Mouse (Mus musculus): ENCODE measurements around the gene Dock1. TPM values are rescaled to one million over a fixed set of nuclear protein-coding genes. Genes with fewer than 3 reads are reported as not detected.

Gene Dock1
- total RNA-seq, 1 experiment, result 24.3 TPM

DNA sequence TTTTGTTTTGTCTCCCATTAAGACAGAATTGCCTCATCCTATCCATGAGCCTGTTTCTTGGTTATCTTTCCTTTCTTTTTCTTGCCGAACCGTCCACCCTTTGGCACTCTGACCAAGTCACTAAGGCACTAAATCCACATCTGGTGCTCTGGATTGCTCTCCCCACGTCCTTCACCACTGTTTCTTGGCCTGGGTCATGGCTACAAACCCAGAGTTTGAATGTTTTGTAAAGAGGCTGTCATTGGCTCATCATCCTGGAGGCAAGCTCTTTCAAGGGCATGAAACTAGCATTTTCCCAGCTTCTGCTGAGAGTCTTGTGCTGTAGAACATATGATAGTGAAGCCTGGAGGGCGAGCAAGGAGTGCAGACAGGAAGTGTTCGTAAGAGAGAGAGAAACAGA lies 416.1 kb downstream of the Dock1 start:
- TF ChIP-seq ZC3H11A (IDR thresholded peaks at IDR 0.05; ENCODE audit: borderline replicate concordance, low read depth, low read length) (no peak), ZNF384 (IDR thresholded peaks at IDR 0.05; ENCODE audit: low read depth, low read length) (no peak), CHD2 (IDR thresholded peaks at IDR 0.05; ENCODE audit: low read depth, low read length) (no peak), MAFK (IDR thresholded peaks at IDR 0.05; ENCODE audit: insufficient read depth, low read depth, low read length) (no peak), HCFC1 (IDR thresholded peaks at IDR 0.05; ENCODE audit: borderline replicate concordance, insufficient read depth, low read length) (no peak)
- DNase-seq (ENCODE audit: low read depth, low spot score), result no peak
- H3K4me3 ChIP-seq (ENCODE audit: insufficient read depth in 1 of 2, low read depth in 1 of 2, low read length in 2 of 2, poor library complexity in 1 of 2, severe bottlenecking in 1 of 2), result no peak overlapping the region
- no peaks in the 10 kb centered on the region for H3K4me1 ChIP-seq (ENCODE audit: control insufficient read depth in 2 of 2, insufficient read depth in 2 of 2, low read length in 2 of 2, poor library complexity in 1 of 2)
- no peaks in the 10 kb centered on the region for H3K36me3 ChIP-seq (ENCODE audit: control insufficient read depth, insufficient read depth, low read length, poor library complexity, severe bottlenecking)
- H3K9me3 ChIP-seq (ENCODE audit: control insufficient read depth, insufficient read depth, low read depth, low read length), result no peaks in the 10 kb centered on the region
- in situ Hi-C loops (cut with MboI; ENCODE audit: low sequenced_read_pairs in 2 of 2, unreplicated experiment in 2 of 2), result no loop called here
- no peak overlapping the region for H3K9ac ChIP-seq (ENCODE audit: insufficient read depth, low read depth, low read length, poor library complexity, severe bottlenecking)
- no peak overlapping the region for H3K27ac ChIP-seq (ENCODE audit: insufficient read depth, low read depth, low read length, poor library complexity, severe bottlenecking)

- Histone ChIP-seq H3K9me3 (ENCODE audit: control insufficient read depth, insufficient read depth, low read depth, low read length) (no peaks in the 10 kb centered on the region), H3K36me3 (ENCODE audit: control insufficient read depth, insufficient read depth, low read length, poor library complexity, severe bottlenecking) (0 out of 2 replicates have a peak, but pooled peaks cover 2% of the 10 kb centered on the region), H3K4me1 (ENCODE audit: control insufficient read depth in 2 of 2, insufficient read depth in 2 of 2, low read length in 2 of 2, poor library complexity in 1 of 2) (no peaks in the 10 kb centered on the region), H3K4me3 (ENCODE audit: insufficient read depth in 1 of 2, low read depth in 1 of 2, low read length in 2 of 2, poor library complexity in 1 of 2, severe bottlenecking in 1 of 2) (no peak overlapping the region), H3K9ac (ENCODE audit: insufficient read depth, low read depth, low read length, poor library complexity, severe bottlenecking) (no peak overlapping the region), H3K27ac (ENCODE audit: insufficient read depth, low read depth, low read length, poor library complexity, severe bottlenecking) (no peak overlapping the region)
- DNase-seq (ENCODE audit: low read depth, low spot score), result no peak
- in situ Hi-C loops (cut with MboI; ENCODE audit: low sequenced_read_pairs in 2 of 2, unreplicated experiment in 2 of 2), result no loop called here
- TF ChIP-seq CHD2 (IDR thresholded peaks at IDR 0.05; ENCODE audit: low read depth, low read length) (no peak), ZC3H11A (IDR thresholded peaks at IDR 0.05; ENCODE audit: borderline replicate concordance, low read depth, low read length) (no peak), ZNF384 (IDR thresholded peaks at IDR 0.05; ENCODE audit: low read depth, low read length) (no peak), MAFK (IDR thresholded peaks at IDR 0.05; ENCODE audit: insufficient read depth, low read depth, low read length) (no peak), HCFC1 (IDR thresholded peaks at IDR 0.05; ENCODE audit: borderline replicate concordance, insufficient read depth, low read length) (no peak)
These were observed 419.2 kb downstream of the Dock1 start for GRCm38 (mm10) chr7:135089626-135090025.

- DNase-seq (ENCODE audit: low read depth, low spot score), result no peak
- Histone ChIP-seq H3K9me3 (ENCODE audit: control insufficient read depth, insufficient read depth, low read depth, low read length) (no peaks in the 10 kb centered on the region), H3K36me3 (ENCODE audit: control insufficient read depth, insufficient read depth, low read length, poor library complexity, severe bottlenecking) (0 out of 2 replicates have a peak, but pooled peaks cover 2% of the 10 kb centered on the region), H3K27ac (ENCODE audit: insufficient read depth, low read depth, low read length, poor library complexity, severe bottlenecking) (no peak overlapping the region), H3K9ac (ENCODE audit: insufficient read depth, low read depth, low read length, poor library complexity, severe bottlenecking) (no peak overlapping the region), H3K4me3 (ENCODE audit: insufficient read depth in 1 of 2, low read depth in 1 of 2, low read length in 2 of 2, poor library complexity in 1 of 2, severe bottlenecking in 1 of 2) (no peak overlapping the region), H3K4me1 (ENCODE audit: control insufficient read depth in 2 of 2, insufficient read depth in 2 of 2, low read length in 2 of 2, poor library complexity in 1 of 2) (no peaks in the 10 kb centered on the region)
- in situ Hi-C loops (cut with MboI; ENCODE audit: low sequenced_read_pairs in 2 of 2, unreplicated experiment in 2 of 2), result no loop called here
- TF ChIP-seq ZNF384 (IDR thresholded peaks at IDR 0.05; ENCODE audit: low read depth, low read length) (no peak), MAFK (IDR thresholded peaks at IDR 0.05; ENCODE audit: insufficient read depth, low read depth, low read length) (no peak), CHD2 (IDR thresholded peaks at IDR 0.05; ENCODE audit: low read depth, low read length) (no peak), ZC3H11A (IDR thresholded peaks at IDR 0.05; ENCODE audit: borderline replicate concordance, low read depth, low read length) (no peak), HCFC1 (IDR thresholded peaks at IDR 0.05; ENCODE audit: borderline replicate concordance, insufficient read depth, low read length) (no peak)
These were observed 423.4 kb downstream of the Dock1 start for GRCm38 (mm10) chr7:135093851-135094250.

- no peak for DNase-seq (ENCODE audit: low read depth, low spot score)
- in situ Hi-C loops (cut with MboI; ENCODE audit: low sequenced_read_pairs in 2 of 2, unreplicated experiment in 2 of 2), result no loop called here
- Histone ChIP-seq H3K4me3 (ENCODE audit: insufficient read depth in 1 of 2, low read depth in 1 of 2, low read length in 2 of 2, poor library complexity in 1 of 2, severe bottlenecking in 1 of 2) (no peak overlapping the region), H3K4me1 (ENCODE audit: control insufficient read depth in 2 of 2, insufficient read depth in 2 of 2, low read length in 2 of 2, poor library complexity in 1 of 2) (no peaks in the 10 kb centered on the region), H3K36me3 (ENCODE audit: control insufficient read depth, insufficient read depth, low read length, poor library complexity, severe bottlenecking) (no peaks in the 10 kb centered on the region; the same call in 1 of the 2 replicates), H3K9ac (ENCODE audit: insufficient read depth, low read depth, low read length, poor library complexity, severe bottlenecking) (no peak overlapping the region), H3K9me3 (ENCODE audit: control insufficient read depth, insufficient read depth, low read depth, low read length) (no peaks in the 10 kb centered on the region), H3K27ac (ENCODE audit: insufficient read depth, low read depth, low read length, poor library complexity, severe bottlenecking) (no peak overlapping the region)
- no peak for TF ChIP-seq MAFK (IDR thresholded peaks at IDR 0.05; ENCODE audit: insufficient read depth, low read depth, low read length)
- TF ChIP-seq ZC3H11A (IDR thresholded peaks at IDR 0.05; ENCODE audit: borderline replicate concordance, low read depth, low read length), result no peak
- no peak for TF ChIP-seq ZNF384 (IDR thresholded peaks at IDR 0.05; ENCODE audit: low read depth, low read length)
- no peak for TF ChIP-seq HCFC1 (IDR thresholded peaks at IDR 0.05; ENCODE audit: borderline replicate concordance, insufficient read depth, low read length)
- no peak for TF ChIP-seq CHD2 (IDR thresholded peaks at IDR 0.05; ENCODE audit: low read depth, low read length)
These were observed 431.5 kb downstream of the Dock1 start for GRCm38 (mm10) chr7:135101921-135102320.

- TF ChIP-seq ZNF384 (IDR thresholded peaks at IDR 0.05; ENCODE audit: low read depth, low read length) (no peak), CHD2 (IDR thresholded peaks at IDR 0.05; ENCODE audit: low read depth, low read length) (no peak), ZC3H11A (IDR thresholded peaks at IDR 0.05; ENCODE audit: borderline replicate concordance, low read depth, low read length) (no peak), HCFC1 (IDR thresholded peaks at IDR 0.05; ENCODE audit: borderline replicate concordance, insufficient read depth, low read length) (no peak), MAFK (IDR thresholded peaks at IDR 0.05; ENCODE audit: insufficient read depth, low read depth, low read length) (no peak)
- no peak for DNase-seq (ENCODE audit: low read depth, low spot score)
- no peaks in the 10 kb centered on the region for H3K4me1 ChIP-seq (ENCODE audit: control insufficient read depth in 2 of 2, insufficient read depth in 2 of 2, low read length in 2 of 2, poor library complexity in 1 of 2)
- H3K4me3 ChIP-seq (ENCODE audit: insufficient read depth in 1 of 2, low read depth in 1 of 2, low read length in 2 of 2, poor library complexity in 1 of 2, severe bottlenecking in 1 of 2), result no peak overlapping the region
- H3K27ac ChIP-seq (ENCODE audit: insufficient read depth, low read depth, low read length, poor library complexity, severe bottlenecking), result no peak overlapping the region
- H3K9me3 ChIP-seq (ENCODE audit: control insufficient read depth, insufficient read depth, low read depth, low read length), result no peaks in the 10 kb centered on the region
- in situ Hi-C loops (cut with MboI; ENCODE audit: low sequenced_read_pairs in 2 of 2, unreplicated experiment in 2 of 2), result no loop called here
- H3K9ac ChIP-seq (ENCODE audit: insufficient read depth, low read depth, low read length, poor library complexity, severe bottlenecking), result no peak overlapping the region
- H3K36me3 ChIP-seq (ENCODE audit: control insufficient read depth, insufficient read depth, low read length, poor library complexity, severe bottlenecking), result peaks cover 4% of the 10 kb centered on the region; the same call in 1 of the 2 replicates
These were observed 436.1 kb downstream of the Dock1 start for GRCm38 (mm10) chr7:135106536-135106935.

Measured in ES-E14 (cell line).